Comparison of ENCODE assay signal across 8 mouse cellular contexts in genomic region chr6:129049596-129050251, GRCm38 (mm10). TPM values are rescaled to one million over a fixed set of nuclear protein-coding genes. Genes with fewer than 3 reads are reported as not detected.
A peak's percentile ranks its signal among the peaks of the same experiment; 100 is the strongest.
DNase-seq lines count a peak whose midpoint lies in the region; ATAC-seq lines count a peak whose summit lies in the region.

No protein-coding gene starts in this region.

- ATAC-seq in kidney, embryonic 16.5 days (ENCODE audit: low FRiP score, low TSS enrichment), result peak; percentile 76; the same call in 1 of the 2 replicates
- ATAC-seq in embryonic facial prominence, embryonic 12.5 days (ENCODE audit: insufficient number of reproducible peaks, insufficient read depth, low FRiP score, low TSS enrichment), result no peak
- ATAC-seq in limb, embryonic 11.5 days (ENCODE audit: insufficient number of reproducible peaks, low FRiP score, low TSS enrichment, low read depth), result no peak
- ATAC-seq in neural tube, embryonic 11.5 days (ENCODE audit: insufficient read depth, low FRiP score, low TSS enrichment), result no peak

- peak overlapping the region; percentile 53 for H3K4me2 ChIP-seq in kidney, embryonic 16.5 days (replicated peaks; ENCODE audit: low read depth, low read length)
- peak overlapping the region; percentile 62 for H3K4me2 ChIP-seq in embryonic facial prominence, embryonic 12.5 days (replicated peaks)
- peak overlapping the region; percentile 35; the same call in 1 of the 2 replicates for H3K4me2 ChIP-seq in limb, embryonic 11.5 days (ENCODE audit: low read depth, severe bottlenecking)
- peak overlapping the region; percentile 40 for H3K4me2 ChIP-seq in neural tube, embryonic 11.5 days (ENCODE audit: low read depth)

- peak overlapping the region; percentile 44; the same call in 1 of the 2 replicates for H3K9ac ChIP-seq in kidney, embryonic 16.5 days (replicated peaks; ENCODE audit: low read length)
- H3K9ac ChIP-seq in embryonic facial prominence, embryonic 12.5 days, result no peak overlapping the region
- 0 out of 2 replicates have a peak overlapping the region, but pooled peaks have one; percentile 22 for H3K9ac ChIP-seq in limb, embryonic 11.5 days (ENCODE audit: low read length)
- no peak overlapping the region; the same call in 1 of the 2 replicates for H3K9ac ChIP-seq in neural tube, embryonic 11.5 days (ENCODE audit: low read length)

- peak overlapping the region; percentile 32 for H3K4me3 ChIP-seq in kidney, embryonic 16.5 days (ENCODE audit: low read length)
- peak overlapping the region; percentile 32 for H3K4me3 ChIP-seq in embryonic facial prominence, embryonic 12.5 days
- H3K4me3 ChIP-seq in limb, embryonic 11.5 days (ENCODE audit: low read depth, low read length), result peak overlapping the region; percentile 21
- H3K4me3 ChIP-seq in neural tube, embryonic 11.5 days (ENCODE audit: low read depth, low read length), result 0 out of 2 replicates have a peak overlapping the region, but pooled peaks have one; percentile 13

- H3K4me1 ChIP-seq in kidney, embryonic 16.5 days (ENCODE audit: insufficient read depth, low read length), result peaks cover 8% of the 10 kb centered on the region
- H3K4me1 ChIP-seq in embryonic facial prominence, embryonic 12.5 days, result peaks cover 4% of the 10 kb centered on the region; the same call in 1 of the 2 replicates
- H3K4me1 ChIP-seq in limb, embryonic 11.5 days (ENCODE audit: control insufficient read depth, insufficient read depth, low read length), result no peaks in the 10 kb centered on the region
- H3K4me1 ChIP-seq in neural tube, embryonic 11.5 days (ENCODE audit: control insufficient read depth, insufficient read depth, low read length), result no peaks in the 10 kb centered on the region; the same call in 1 of the 2 replicates

- no peaks in the 10 kb centered on the region for H3K36me3 ChIP-seq in kidney, embryonic 16.5 days (ENCODE audit: insufficient read depth, low read length)
- no peaks in the 10 kb centered on the region for H3K36me3 ChIP-seq in embryonic facial prominence, embryonic 12.5 days
- H3K36me3 ChIP-seq in limb, embryonic 11.5 days (ENCODE audit: control insufficient read depth, insufficient read depth, low read length), result no peaks in the 10 kb centered on the region
- H3K36me3 ChIP-seq in neural tube, embryonic 11.5 days (ENCODE audit: control insufficient read depth, insufficient read depth, low read length), result no peaks in the 10 kb centered on the region

- 7% methylated on average over 8 of the region's 8 CpGs for WGBS in kidney, embryonic 16.5 days
- 4% methylated on average over 8 of the region's 8 CpGs for WGBS in embryonic facial prominence, embryonic 12.5 days
- 6% methylated on average over 8 of the region's 8 CpGs for WGBS in limb, embryonic 11.5 days
- WGBS in neural tube, embryonic 11.5 days, result 5% methylated on average over 8 of the region's 8 CpGs

- DNase-seq in kidney, postnatal 10 days, result no peak
- DNase-seq in limb, embryonic 11.5 days (ENCODE audit: low spot score), result peak; percentile 28
- peak; percentile 42 for DNase-seq in neural tube, embryonic 11.5 days (ENCODE audit: low spot score)
- no peak for DNase-seq in ovary, postnatal 36 days (ENCODE audit: low spot score)
- DNase-seq in left cerebral cortex, postnatal 14 days (ENCODE audit: low spot score in 2 of 2), result no peak
- DNase-seq in cerebellum, adult 9-11 months, result no peak

- H3K27ac ChIP-seq in kidney, embryonic 16.5 days (ENCODE audit: low read length), result 0 out of 2 replicates have a peak overlapping the region, but pooled peaks have one; percentile 18
- H3K27ac ChIP-seq in embryonic facial prominence, embryonic 12.5 days, result no peak overlapping the region
- no peak overlapping the region for H3K27ac ChIP-seq in limb, embryonic 11.5 days (replicated peaks; ENCODE audit: low read depth, low read length)
- no peak overlapping the region for H3K27ac ChIP-seq in neural tube, embryonic 11.5 days (ENCODE audit: low read depth, low read length)

- H3K27me3 ChIP-seq in kidney, embryonic 16.5 days (ENCODE audit: insufficient read depth, low read length), result no peaks in the 10 kb centered on the region
- no peaks in the 10 kb centered on the region for H3K27me3 ChIP-seq in embryonic facial prominence, embryonic 12.5 days
- H3K27me3 ChIP-seq in limb, embryonic 11.5 days (ENCODE audit: control insufficient read depth, insufficient read depth, low read length), result no peaks in the 10 kb centered on the region
- no peaks in the 10 kb centered on the region for H3K27me3 ChIP-seq in neural tube, embryonic 11.5 days (ENCODE audit: control insufficient read depth, insufficient read depth, low read length)

- no peaks in the 10 kb centered on the region for H3K9me3 ChIP-seq in kidney, embryonic 16.5 days (ENCODE audit: low read length)
- no peaks in the 10 kb centered on the region for H3K9me3 ChIP-seq in embryonic facial prominence, embryonic 12.5 days
- H3K9me3 ChIP-seq in limb, embryonic 11.5 days (ENCODE audit: control insufficient read depth, low read length), result no peaks in the 10 kb centered on the region
- no peaks in the 10 kb centered on the region for H3K9me3 ChIP-seq in neural tube, embryonic 11.5 days (ENCODE audit: control insufficient read depth, low read length)

- intact Hi-C loops in left cerebral cortex, postnatal 14 days (cut with DNase I), result no loop called here

RNA-seq across cellular contexts. Expression of gene Klrb1f, which starts 4.0 kb away (rescaled TPM):
- polyA plus RNA-seq in kidney, embryonic 16.5 days (2015; fragmentation: Nextera tagmentation; extraction: Ambion mirVana), result 0.18 and 0.21 TPM in 2 replicates
- polyA plus RNA-seq in embryonic facial prominence, embryonic 12.5 days (2016; fragmentation: Nextera tagmentation; extraction: Ambion mirVana), result 0.49 TPM in 1 of 2 replicates, not detected in the other
- polyA plus RNA-seq in limb, embryonic 11.5 days (2014; fragmentation: Nextera tagmentation; extraction: Ambion mirVana), result 0.11 TPM in 1 of 2 replicates, not detected in the other
- 0.70 and 1.4 TPM in 2 replicates for polyA plus RNA-seq in neural tube, embryonic 11.5 days (2014; fragmentation: Nextera tagmentation; extraction: Ambion mirVana)
- total RNA-seq in left cerebral cortex, postnatal 14 days (2021), result not detected

RNA-seq across cellular contexts. Expression of gene Clec2e, which starts 51.0 kb away (rescaled TPM):
- polyA plus RNA-seq in kidney, embryonic 16.5 days (2015; fragmentation: Nextera tagmentation; extraction: Ambion mirVana), result not detected in 2 replicates
- polyA plus RNA-seq in embryonic facial prominence, embryonic 12.5 days (2016; fragmentation: Nextera tagmentation; extraction: Ambion mirVana), result not detected in 2 replicates
- not detected in 2 replicates for polyA plus RNA-seq in limb, embryonic 11.5 days (2014; fragmentation: Nextera tagmentation; extraction: Ambion mirVana)
- not detected in 2 replicates for polyA plus RNA-seq in neural tube, embryonic 11.5 days (2014; fragmentation: Nextera tagmentation; extraction: Ambion mirVana)
- total RNA-seq in left cerebral cortex, postnatal 14 days (2021), result not detected

Comparison
In these comparisons a context has a peak if more than half of its experiments do, and no peak if none do; other contexts are left out.
1. H3K9ac ChIP-seq: peak in kidney, embryonic 16.5 days (single experiment) and limb, embryonic 11.5 days (single experiment); none in embryonic facial prominence, embryonic 12.5 days (single experiment) and neural tube, embryonic 11.5 days (single experiment).
2. DNase-seq: peak in limb, embryonic 11.5 days (single experiment) and neural tube, embryonic 11.5 days (single experiment); none in kidney, postnatal 10 days (single experiment), ovary, postnatal 36 days (single experiment), left cerebral cortex, postnatal 14 days (0 of 2) and cerebellum, adult 9-11 months (single experiment).
3. Peak in every context shown above with its lines, with median percentiles within 50 percentile points of each other: H3K4me2 ChIP-seq and H3K4me3 ChIP-seq.